Mouse (Mus musculus) lung, embryonic 16.5 days (tissue): ENCODE measurements around the gene Timm8a1. TPM values are rescaled to one million over a fixed set of nuclear protein-coding genes. Genes with fewer than 3 reads are reported as not detected.

Source experiments
- ATAC-seq: fragments of 200-750 bp; cut with Nextera tagmentation; 2 replicates; pipeline ENCODE4 v1.8.0; 2017; ENCODE audit warnings: low read depth, mild to moderate bottlenecking, moderate library complexity
- H3K27ac ChIP-seq: fragments of 300-500 bp; sonication (generic); 2 replicates; pipeline ENCODE4 v1.5.1; 2014; ENCODE audit warnings: mild to moderate bottlenecking, control low read depth, low read length
- H3K27me3 ChIP-seq: fragments of 300-500 bp; sonication (generic); 2 replicates; pipeline ENCODE4 v1.6.1; 2014; ENCODE audit warnings: low read depth, low read length, mixed read lengths; ENCODE audit not compliant: control insufficient read depth, insufficient read depth
- H3K36me3 ChIP-seq: fragments of 300-500 bp; sonication (generic); 2 replicates; pipeline ENCODE4 v1.6.1; 2014; ENCODE audit warnings: low read length; ENCODE audit not compliant: control insufficient read depth, insufficient read depth
- H3K4me1 ChIP-seq: fragments of 300-500 bp; sonication (generic); replicated peaks from 2 replicates; pipeline ENCODE4 v1.6.1; 2014; ENCODE audit warnings: low read length, mixed read lengths; ENCODE audit not compliant: control insufficient read depth, insufficient read depth
- H3K4me2 ChIP-seq: fragments of 300-500 bp; sonication (generic); 2 replicates; pipeline ENCODE4 v1.6.1; 2014; ENCODE audit warnings: low read depth, low read length, control low read depth
- H3K4me3 ChIP-seq: fragments of 300-500 bp; sonication (generic); 2 replicates; pipeline ENCODE4 v1.5.1; 2014; ENCODE audit warnings: mild to moderate bottlenecking, low read length, control low read depth
- H3K9ac ChIP-seq: fragments of 300-500 bp; sonication (generic); 2 replicates; pipeline ENCODE4 v1.6.1; 2014; ENCODE audit warnings: low read length, control low read depth
- H3K9me3 ChIP-seq: fragments of 300-500 bp; sonication (generic); 2 replicates; pipeline ENCODE4 v1.6.1; 2016; ENCODE audit warnings: low read length; ENCODE audit not compliant: control insufficient read depth
- WGBS: fragments of 180-500 bp; shearing (Covaris S2); extraction: QIAGEN DNeasy Blood & Tissue Kit; methylation state at CpG from one replicate; pipeline ENCODE4 v1.1.7; 2014; 5-methylcytosine and 5-hydroxymethylcytosine counted together
- polyA plus RNA-seq: library from polyadenylated mRNA; unstranded; fragments of >200 nt; fragmentation: Nextera tagmentation; extraction: Ambion mirVana; gene quantifications from 2 replicates; pipeline ENCODE4 v1.2.1, GENCODE M21; 2015

Timm8a1 gene
- polyA plus RNA-seq, 1 experiment from 2014 or later = 58.2 TPM

GRCm38 (mm10) chrX:134580528-134581305 lies 39.1 kb upstream of the Timm8a1 start:
- Histone ChIP-seq H3K27me3 (no peaks in the 10 kb centered on the region), H3K4me3 (no peak overlapping the region), H3K4me2 (no peak overlapping the region), H3K36me3 (no peaks in the 10 kb centered on the region), H3K9me3 (no peaks in the 10 kb centered on the region), H3K27ac (no peak overlapping the region), H3K9ac (no peak overlapping the region), H3K4me1 (no peaks in the 10 kb centered on the region)
- ATAC-seq = no peak
- WGBS = 78% methylated on average over 14 of the region's 14 CpGs

DNA sequence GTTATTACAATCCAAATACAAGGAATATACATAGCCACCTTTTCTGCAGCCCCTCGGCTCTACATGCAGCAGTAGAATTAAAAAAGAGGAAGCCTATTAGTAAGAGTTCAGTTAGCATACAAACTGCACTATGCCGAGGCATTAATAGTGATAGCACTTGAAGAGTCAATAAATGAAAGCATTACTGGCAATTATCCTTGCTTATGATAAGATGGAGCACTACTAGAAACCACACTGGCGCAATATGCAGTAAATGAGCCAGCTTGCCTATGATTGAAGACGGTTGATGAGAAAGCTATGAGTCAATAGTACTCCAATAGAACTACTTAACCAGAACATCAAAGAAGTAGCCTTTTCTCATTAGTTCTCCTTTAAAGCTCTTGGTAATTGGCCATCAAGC lies 36.2 kb upstream of the Timm8a1 start:
- Histone ChIP-seq H3K4me3 (no peak overlapping the region), H3K27me3 (no peaks in the 10 kb centered on the region), H3K4me2 (no peak overlapping the region), H3K4me1 (no peaks in the 10 kb centered on the region), H3K9me3 (no peaks in the 10 kb centered on the region), H3K9ac (no peak overlapping the region), H3K36me3 (no peaks in the 10 kb centered on the region), H3K27ac (no peak overlapping the region)
- ATAC-seq = no peak
- 83% methylated on average over 4 of the region's 4 CpGs for WGBS

DNA sequence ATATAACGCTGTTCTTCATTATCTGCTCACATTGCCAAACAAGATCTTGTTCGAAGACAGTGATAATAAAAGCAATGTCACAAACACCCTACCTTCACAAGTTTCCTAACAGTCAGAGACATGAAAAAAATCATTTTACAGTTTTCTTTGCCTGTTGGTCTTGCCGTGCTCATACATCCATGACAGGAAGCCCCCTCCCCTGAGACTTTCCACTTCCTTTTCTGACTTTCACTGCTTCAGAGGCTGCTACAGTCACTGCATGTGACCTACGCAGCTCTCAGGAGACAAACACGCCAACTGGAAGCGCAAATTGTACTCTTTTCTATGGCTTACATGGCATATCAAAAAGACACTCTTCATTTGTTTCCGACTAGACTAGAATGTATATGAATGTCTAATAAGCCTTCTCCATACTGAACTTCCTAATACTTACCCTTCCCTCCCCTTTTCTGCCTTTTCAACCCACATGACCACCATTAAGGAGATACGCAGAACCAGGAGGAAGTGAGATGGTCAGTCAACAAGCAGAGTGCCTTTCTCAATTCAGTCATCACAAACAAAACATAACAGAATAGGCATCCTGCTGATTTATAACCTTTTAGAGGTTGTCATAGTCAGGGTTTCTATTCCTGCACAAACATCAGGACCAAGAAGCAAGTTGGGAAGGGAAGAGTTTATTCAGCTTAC lies 25.0 kb upstream of the Timm8a1 start:
- H3K4me2 ChIP-seq = no peak overlapping the region
- H3K27ac ChIP-seq = no peak overlapping the region
- H3K4me1 ChIP-seq = no peaks in the 10 kb centered on the region
- 73% methylated on average over 8 of the region's 8 CpGs for WGBS
- H3K27me3 ChIP-seq = no peaks in the 10 kb centered on the region
- H3K36me3 ChIP-seq = no peaks in the 10 kb centered on the region
- H3K4me3 ChIP-seq = no peak overlapping the region
- no peak overlapping the region for H3K9ac ChIP-seq
- no peak for ATAC-seq
- H3K9me3 ChIP-seq = no peaks in the 10 kb centered on the region

- H3K4me1 ChIP-seq = no peaks in the 10 kb centered on the region
- H3K9ac ChIP-seq = no peak overlapping the region
- ATAC-seq = no peak
- 63% methylated on average over 4 of the region's 4 CpGs for WGBS
- no peak overlapping the region for H3K4me2 ChIP-seq
- no peaks in the 10 kb centered on the region for H3K36me3 ChIP-seq
- no peaks in the 10 kb centered on the region for H3K9me3 ChIP-seq
- no peak overlapping the region for H3K27ac ChIP-seq
- H3K4me3 ChIP-seq = no peak overlapping the region
- H3K27me3 ChIP-seq = no peaks in the 10 kb centered on the region
These were observed 22.7 kb upstream of the Timm8a1 start for GRCm38 (mm10) chrX:134564326-134564725.

GRCm38 (mm10) chrX:134554425-134554824 lies 12.8 kb upstream of the Timm8a1 start:
- no peak for ATAC-seq
- Histone ChIP-seq H3K4me2 (no peak overlapping the region), H3K27ac (no peak overlapping the region), H3K9ac (no peak overlapping the region), H3K4me1 (no peaks in the 10 kb centered on the region), H3K9me3 (no peaks in the 10 kb centered on the region), H3K4me3 (no peak overlapping the region), H3K36me3 (no peaks in the 10 kb centered on the region), H3K27me3 (no peaks in the 10 kb centered on the region)
- 57% methylated on average over 6 of the region's 6 CpGs for WGBS

- no peaks in the 10 kb centered on the region for H3K9me3 ChIP-seq
- no peak overlapping the region for H3K9ac ChIP-seq
- H3K4me1 ChIP-seq = no peaks in the 10 kb centered on the region
- H3K4me3 ChIP-seq = no peak overlapping the region
- WGBS = 80% methylated on average over 4 of the region's 4 CpGs
- ATAC-seq = no peak
- no peak overlapping the region for H3K27ac ChIP-seq
- H3K36me3 ChIP-seq = no peaks in the 10 kb centered on the region
- no peaks in the 10 kb centered on the region for H3K27me3 ChIP-seq
- no peak overlapping the region for H3K4me2 ChIP-seq
These were observed 11.7 kb upstream of the Timm8a1 start for GRCm38 (mm10) chrX:134553326-134553725.

DNA sequence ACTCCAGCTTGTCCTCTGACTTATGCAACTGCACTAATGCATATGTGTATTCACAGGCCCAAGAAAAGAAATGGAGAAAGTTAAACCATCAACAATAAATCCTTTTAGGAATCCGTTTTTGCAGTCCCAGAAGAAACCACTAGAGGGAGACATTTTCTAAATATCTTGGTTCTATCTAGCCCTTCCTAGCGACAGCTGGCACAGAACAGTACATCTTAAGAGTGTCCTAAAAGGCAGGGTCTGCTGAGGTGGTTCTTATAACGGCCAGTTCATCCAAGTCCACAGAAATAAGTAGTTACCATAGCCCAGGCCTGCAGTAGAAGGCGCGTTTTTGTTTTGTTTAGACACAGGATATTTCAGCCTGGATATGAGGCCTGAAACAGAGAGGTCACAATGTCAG lies 9.2 kb upstream of the Timm8a1 start:
- no peak overlapping the region for H3K9ac ChIP-seq
- no peak overlapping the region for H3K27ac ChIP-seq
- no peaks in the 10 kb centered on the region for H3K27me3 ChIP-seq
- no peaks in the 10 kb centered on the region for H3K9me3 ChIP-seq
- 13% methylated on average over 5 of the region's 5 CpGs for WGBS
- no peaks in the 10 kb centered on the region for H3K36me3 ChIP-seq
- no peak overlapping the region for H3K4me2 ChIP-seq
- H3K4me3 ChIP-seq = no peak overlapping the region
- H3K4me1 ChIP-seq = no peaks in the 10 kb centered on the region
- no peak for ATAC-seq

GRCm38 (mm10) chrX:134547330-134547729 lies 5.7 kb upstream of the Timm8a1 start:
- Histone ChIP-seq H3K27me3 (no peaks in the 10 kb centered on the region), H3K9me3 (no peaks in the 10 kb centered on the region), H3K9ac (no peak overlapping the region), H3K4me2 (no peak overlapping the region), H3K36me3 (no peaks in the 10 kb centered on the region), H3K27ac (no peak overlapping the region), H3K4me3 (no peak overlapping the region), H3K4me1 (peaks cover 2% of the 10 kb centered on the region; the same call in 1 of the 2 replicates)
- ATAC-seq = no peak
- WGBS = 72% methylated on average over 4 of the region's 4 CpGs

- Histone ChIP-seq H3K36me3 (no peaks in the 10 kb centered on the region), H3K27ac (peak overlapping the region; percentile 91), H3K4me3 (peak overlapping the region; percentile 62), H3K9ac (peak overlapping the region; percentile 72), H3K4me2 (peak overlapping the region; percentile 51), H3K27me3 (no peaks in the 10 kb centered on the region), H3K9me3 (no peaks in the 10 kb centered on the region), H3K4me1 (peaks cover 3% of the 10 kb centered on the region; the same call in 1 of the 2 replicates)
- peak; percentile 13; the same call in 1 of the 2 replicates for ATAC-seq
- 16% methylated on average over 6 of the region's 6 CpGs for WGBS
These were observed 267 bp upstream of the Timm8a1 start for GRCm38 (mm10) chrX:134541955-134542308.
